Mouse (Mus musculus) urinary bladder, adult 2 months (tissue): ENCODE data around the gene Hist1h4h. TPM values are rescaled to one million over a fixed set of nuclear protein-coding genes. Genes with fewer than 3 reads are reported as not detected.
"Not testable (repeated sequence)": the region's sequence is repeated elsewhere in the genome, so short reads cannot be mapped to it uniquely, and the experiment has no call there.

ENCODE experiments used
- DNase-seq: peaks from one replicate; pipeline ENCODE4 v3.0.0; 2022; ENCODE audit warnings: low spot score
- polyA plus RNA-seq: library from polyadenylated mRNA; depleted of rRNA; stranded (reverse); fragments of >200 nt; gene quantifications from 2 replicates; pipeline ENCODE4 v1.2.3, GENCODE M21; 2012

Hist1h4h gene
- polyA plus RNA-seq, 1 experiment: 27.8 TPM

GRCm38 (mm10) chr13:23534368-23535131, 3.7 kb downstream of the Hist1h4h start:
- no peak for DNase-seq

DNA sequence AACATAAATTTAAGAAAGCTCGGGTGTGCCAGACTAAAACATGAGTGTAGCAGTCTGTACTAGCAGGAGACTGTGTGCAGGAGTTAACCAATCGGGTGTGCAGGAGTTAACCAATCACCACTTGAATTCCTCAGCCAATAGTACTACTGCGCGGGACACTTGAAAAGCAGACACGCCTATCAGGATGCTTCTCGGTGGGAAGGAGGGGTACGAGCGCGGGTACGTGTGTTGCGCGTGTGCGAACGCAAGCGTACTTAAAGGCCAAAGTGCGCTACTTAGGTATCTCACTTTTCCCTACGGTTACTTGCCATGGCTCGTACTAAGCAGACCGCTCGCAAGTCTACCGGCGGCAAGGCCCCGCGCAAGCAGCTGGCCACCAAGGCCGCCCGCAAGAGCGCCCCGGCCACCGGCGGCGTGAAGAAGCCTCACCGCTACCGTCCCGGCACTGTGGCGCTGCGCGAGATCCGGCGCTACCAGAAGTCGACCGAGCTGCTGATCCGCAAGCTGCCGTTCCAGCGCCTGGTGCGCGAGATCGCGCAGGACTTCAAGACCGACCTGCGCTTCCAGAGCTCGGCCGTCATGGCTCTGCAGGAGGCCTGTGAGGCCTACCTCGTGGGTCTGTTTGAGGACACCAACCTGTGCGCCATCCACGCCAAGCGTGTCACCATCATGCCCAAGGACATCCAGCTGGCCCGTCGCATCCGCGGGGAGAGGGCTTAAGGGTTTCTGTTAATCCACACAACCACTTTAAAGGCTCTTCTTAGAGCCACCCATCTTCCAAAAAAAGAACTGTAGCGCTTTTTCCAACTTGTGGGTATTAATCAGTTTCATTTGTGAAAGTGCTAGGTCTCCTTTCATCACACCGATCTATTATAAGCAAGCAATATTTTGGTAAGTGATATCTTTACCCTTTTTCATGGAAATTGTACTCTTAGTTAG, 4.6 kb downstream of the Hist1h4h start, which contains the start of gene Hist1h3g:
TSS of gene Hist1h3g (plus strand) at position 286 of the 939 bp plus-strand sequence.
- DNase-seq: peak; percentile 57

DNA sequence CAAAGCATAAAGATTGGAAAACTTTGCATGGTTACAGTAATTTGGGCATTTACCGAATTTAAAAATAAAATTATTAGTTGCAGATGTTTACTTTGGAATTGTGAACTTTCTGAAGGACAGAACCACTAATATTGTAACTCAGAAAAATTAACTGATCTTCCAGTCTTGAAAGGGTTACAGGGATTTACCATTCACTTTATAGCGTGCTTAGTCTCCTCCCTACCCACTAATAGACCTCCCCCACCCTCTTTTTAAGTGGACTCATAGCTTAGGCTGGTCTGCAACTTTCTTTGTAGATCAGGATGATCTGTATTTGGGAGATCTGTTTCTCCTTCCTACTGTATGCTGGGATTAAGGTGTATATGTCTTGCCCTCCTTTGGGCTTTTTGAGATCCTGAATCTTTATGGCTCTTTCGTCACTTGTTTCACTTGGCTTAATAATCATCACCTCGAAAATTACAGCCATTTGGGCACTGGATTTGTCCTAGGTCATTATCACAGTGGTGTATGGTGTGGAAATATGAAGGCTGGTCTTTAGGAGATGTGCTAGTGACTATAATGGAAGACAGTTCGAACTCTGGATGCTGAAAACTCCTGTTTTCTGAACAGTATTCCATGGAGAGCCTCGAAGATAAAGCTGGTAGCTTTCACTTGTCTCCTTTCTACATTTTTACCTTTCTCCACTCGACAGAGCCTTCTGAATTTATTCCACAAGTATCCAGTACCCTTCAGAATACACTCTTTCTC, 5.4 kb downstream of the Hist1h4h start:
- DNase-seq: no peak

GRCm38 (mm10) chr13:23537006-23537710, 6.3 kb downstream of the Hist1h4h start:
- no peak for DNase-seq

DNA sequence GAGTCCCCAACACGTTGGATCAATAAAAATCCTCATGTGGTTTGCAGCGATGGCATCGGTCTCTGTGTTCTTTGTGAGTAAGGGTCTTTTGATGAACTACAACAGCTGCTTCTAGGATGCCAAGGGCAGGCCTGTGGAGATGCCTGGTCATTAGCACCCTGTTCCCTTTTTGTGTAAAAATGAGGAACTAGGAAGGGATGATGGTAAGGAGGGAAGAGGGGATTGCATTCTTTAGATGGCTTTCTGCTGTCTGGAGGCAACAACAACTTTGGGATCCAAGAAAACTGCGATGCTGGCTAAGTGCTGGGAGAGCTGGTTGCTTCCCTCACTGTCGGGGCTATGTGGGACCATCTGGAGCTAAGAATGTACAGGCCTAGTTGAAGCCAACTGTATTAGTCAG, 7.4 kb downstream of the Hist1h4h start:
- DNase-seq: no peak

DNA sequence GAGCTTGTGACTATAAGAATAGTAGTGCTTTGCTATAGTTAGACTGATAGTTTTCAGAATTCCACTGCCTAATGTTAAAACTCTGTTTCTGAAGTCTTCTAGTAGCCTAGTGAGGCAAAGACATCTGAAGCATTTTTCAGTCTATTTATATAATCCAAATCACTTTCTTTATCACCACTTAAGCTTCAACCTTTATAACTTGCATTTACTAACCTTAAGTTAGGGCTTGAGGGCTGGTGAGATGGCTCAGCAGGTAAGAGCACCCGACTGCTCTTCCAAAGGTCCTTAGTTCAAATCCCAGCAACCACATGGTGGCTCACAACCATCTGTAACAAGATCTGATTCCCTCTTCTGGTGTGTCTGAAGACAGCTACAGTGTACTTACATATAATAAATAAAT, 9.0 kb downstream of the Hist1h4h start:
- not testable (repeated sequence) for DNase-seq

DNA sequence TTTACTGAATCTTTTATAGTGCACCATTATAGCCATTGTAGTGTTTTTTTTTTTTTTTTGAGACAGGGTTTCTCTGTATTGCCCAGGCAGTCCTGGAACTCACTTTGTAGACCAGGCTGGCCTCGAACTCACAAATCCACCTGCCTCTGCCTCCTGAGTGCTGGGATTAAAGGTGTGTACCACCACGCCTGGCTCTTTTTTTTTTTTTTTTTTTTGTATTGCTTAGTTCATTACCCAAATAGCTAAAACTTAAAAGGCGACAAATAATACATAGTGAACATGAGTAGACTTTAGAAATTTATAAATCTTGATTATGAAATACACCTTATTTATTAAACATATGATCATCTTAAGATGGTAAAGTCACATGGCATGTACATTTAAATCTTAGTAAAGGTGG, 10.6 kb downstream of the Hist1h4h start:
- no peak for DNase-seq

GRCm38 (mm10) chr13:23542225-23542980, 11.6 kb downstream of the Hist1h4h start:
- not testable (repeated sequence) for DNase-seq

DNA sequence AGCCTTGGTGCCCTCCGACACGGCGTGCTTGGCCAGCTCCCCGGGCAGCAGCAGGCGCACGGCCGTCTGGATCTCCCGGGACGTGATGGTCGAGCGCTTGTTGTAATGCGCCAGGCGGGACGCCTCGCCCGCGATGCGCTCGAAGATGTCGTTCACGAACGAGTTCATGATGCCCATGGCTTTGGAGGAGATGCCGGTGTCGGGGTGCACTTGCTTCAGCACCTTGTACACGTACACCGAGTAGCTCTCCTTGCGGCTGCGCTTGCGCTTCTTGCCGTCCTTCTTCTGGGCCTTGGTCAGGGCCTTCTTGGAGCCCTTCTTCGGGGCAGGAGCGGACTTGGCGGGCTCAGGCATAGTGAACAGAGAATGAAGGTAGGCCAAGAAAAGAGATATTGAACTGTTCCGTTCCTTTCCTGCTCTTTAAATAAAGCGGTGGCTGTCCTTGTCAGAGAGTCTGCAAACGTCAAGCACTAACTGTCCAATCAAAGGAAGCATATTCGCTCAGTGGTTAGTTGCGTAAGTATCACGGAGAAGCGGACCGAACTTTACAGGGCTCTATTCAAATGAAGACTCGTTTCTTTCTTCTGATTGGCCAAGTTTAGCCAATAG, 12.3 kb downstream of the Hist1h4h start, which contains the start of gene Hist1h2bh:
TSS of gene Hist1h2bh (minus strand) at position 394 of the 609 bp plus-strand sequence.
- DNase-seq: peak; percentile 55

DNA sequence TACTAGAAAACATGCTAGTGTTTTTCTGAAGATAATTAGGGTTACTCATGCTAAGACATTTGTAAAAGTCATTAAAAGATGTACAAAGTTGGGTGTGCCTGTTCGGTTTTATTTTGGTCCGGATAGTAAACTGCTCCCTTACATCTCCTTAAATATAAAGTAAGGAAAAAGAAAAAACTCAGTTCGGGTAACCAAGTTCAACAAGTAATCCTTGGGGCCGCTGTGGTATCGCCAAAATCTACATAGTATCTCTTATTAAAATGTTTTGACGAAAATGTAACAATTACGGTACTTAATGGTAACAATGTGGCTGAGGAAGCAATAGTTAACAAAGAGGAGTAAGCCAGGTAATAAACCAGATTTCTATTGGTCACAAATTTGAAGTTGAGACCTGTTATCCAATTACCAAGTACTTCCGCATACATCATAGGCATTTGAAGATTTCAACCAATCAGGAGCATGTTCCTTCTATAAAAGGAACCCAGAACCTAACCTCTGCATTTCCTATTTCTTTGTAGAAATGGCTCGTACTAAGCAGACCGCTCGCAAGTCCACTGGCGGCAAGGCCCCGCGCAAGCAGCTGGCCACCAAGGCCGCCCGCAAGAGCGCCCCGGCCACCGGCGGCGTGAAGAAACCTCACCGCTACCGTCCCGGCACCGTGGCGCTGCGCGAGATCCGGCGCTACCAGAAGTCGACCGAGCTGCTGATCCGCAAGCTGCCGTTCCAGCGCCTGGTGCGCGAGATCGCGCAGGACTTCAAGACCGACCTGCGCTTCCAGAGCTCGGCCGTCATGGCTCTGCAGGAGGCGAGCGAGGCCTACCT, 13.3 kb downstream of the Hist1h4h start, which contains the start of gene Hist1h3f:
TSS of gene Hist1h3f (plus strand) at position 88 of the 822 bp plus-strand sequence.
- DNase-seq: peak; percentile 65

GRCm38 (mm10) chr13:23544787-23545120, 13.9 kb downstream of the Hist1h4h start:
- not testable (repeated sequence) for DNase-seq

GRCm38 (mm10) chr13:23546694-23547093, 15.8 kb downstream of the Hist1h4h start:
- no peak for DNase-seq

DNA sequence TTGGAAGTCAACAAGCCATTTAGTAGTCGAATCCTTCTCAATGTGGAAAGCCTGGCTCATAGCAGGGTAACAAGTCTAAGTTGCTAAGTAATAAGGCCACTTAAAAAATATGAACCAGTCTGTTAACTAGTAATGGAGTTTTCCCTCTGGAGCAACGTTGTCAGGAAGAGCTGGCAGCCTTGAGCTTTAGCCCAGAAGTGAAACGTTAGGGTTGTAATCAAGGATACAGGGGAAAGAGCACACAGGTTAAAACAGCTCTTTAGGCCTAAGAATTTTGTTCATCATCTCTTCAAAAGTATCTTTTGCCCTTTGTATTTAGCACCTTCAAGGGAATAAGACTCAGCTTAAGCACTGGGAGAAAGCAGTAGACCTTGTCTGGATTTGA, 19.9 kb downstream of the Hist1h4h start:
- DNase-seq: no peak

DNA sequence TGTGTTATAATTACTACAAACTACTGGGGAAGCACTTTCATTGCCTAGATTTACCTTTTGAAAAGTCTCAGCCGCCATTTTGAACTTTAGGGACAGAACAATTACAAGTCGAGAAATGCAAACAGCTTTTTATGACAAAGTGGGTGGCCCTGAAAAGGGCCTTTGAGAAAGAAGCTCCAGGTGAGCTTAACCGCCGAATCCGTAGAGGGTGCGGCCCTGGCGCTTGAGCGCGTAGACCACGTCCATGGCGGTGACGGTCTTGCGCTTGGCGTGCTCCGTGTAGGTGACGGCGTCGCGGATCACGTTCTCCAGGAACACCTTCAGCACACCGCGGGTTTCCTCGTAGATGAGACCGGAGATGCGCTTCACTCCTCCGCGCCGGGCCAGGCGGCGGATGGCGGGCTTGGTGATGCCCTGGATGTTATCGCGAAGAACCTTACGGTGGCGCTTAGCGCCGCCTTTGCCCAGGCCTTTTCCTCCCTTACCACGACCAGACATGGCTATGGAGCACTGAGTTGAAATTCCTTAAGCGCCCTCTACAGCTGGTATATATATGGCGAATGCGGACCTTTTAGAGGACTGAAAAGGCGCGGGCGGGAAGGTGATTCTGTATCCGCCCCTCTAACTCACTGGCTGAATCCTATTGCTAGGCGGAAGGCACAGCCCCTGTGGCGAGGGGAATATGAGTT, 20.4 kb downstream of the Hist1h4h start, which contains the start of gene Hist1h4f:
TSS of gene Hist1h4f (minus strand) at position 503 of the 689 bp plus-strand sequence.
- peak; percentile 67 for DNase-seq

- DNase-seq: no peak
These were observed 21.4 kb downstream of the Hist1h4h start for GRCm38 (mm10) chr13:23551931-23552914.

DNA sequence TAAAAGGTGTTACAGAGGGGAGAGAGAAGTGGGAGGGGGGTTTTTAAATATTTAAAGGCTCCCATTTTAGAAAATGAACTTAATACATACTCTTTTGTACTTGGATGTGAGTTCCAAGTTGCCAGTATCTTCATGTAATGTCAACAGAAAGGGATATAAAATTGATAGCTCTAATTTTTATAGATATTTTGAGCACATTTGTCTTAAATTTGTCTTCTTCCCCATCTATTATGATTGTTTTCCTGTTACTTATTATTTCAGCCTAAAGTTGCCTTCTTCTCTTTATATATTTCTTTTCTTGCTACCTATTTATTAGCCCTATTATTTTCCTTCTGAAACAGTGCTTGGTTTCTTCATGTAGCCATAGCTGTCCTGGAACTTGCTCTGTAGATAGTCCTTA, 22.1 kb downstream of the Hist1h4h start, which contains the start of gene Hist1h1d:
TSS of gene Hist1h1d (plus strand) at position 301 of the 400 bp plus-strand sequence.
- no peak for DNase-seq

GRCm38 (mm10) chr13:23554393-23554792, 23.5 kb downstream of the Hist1h4h start:
- DNase-seq: no peak
